Mouse (Mus musculus) cerebellum, adult 2 months (tissue): ENCODE results near the gene Sh2d3c. TPM values are rescaled to one million over a fixed set of nuclear protein-coding genes. Genes with fewer than 3 reads are reported as not detected.

Source experiments
- DNase-seq, 2 experiments: peaks; one replicate each; pipeline ENCODE4 v3.0.0; 2021
- H3K27ac ChIP-seq: fragments of 200-500 bp; 2 replicates; pipeline ENCODE4 v1.5.1; 2012; ENCODE audit warnings: low read length, control low read depth, inconsistent platforms; ENCODE audit not compliant: insufficient read depth
- H3K27me3 ChIP-seq: fragments of 200-500 bp; 2 replicates; pipeline ENCODE4 v1.6.1; 2012; ENCODE audit warnings: inconsistent platforms, mild to moderate bottlenecking, low read length, moderate library complexity; ENCODE audit not compliant: control insufficient read depth, insufficient read depth
- H3K4me1 ChIP-seq: fragments of 200-500 bp; 2 replicates; pipeline ENCODE4 v1.6.1; 2011; ENCODE audit warnings: low read length; ENCODE audit not compliant: control insufficient read depth, insufficient read depth
- H3K4me3 ChIP-seq: fragments of 200-500 bp; replicated peaks from 2 replicates; pipeline ENCODE3; 2011; ENCODE audit warnings: mild to moderate bottlenecking, low read depth, low read length, control low read depth; ENCODE audit not compliant: insufficient read depth
- CTCF ChIP-seq: fragments of 200-500 bp; IDR thresholded peaks from 2 replicates; pipeline ENCODE4 v1.5.1; 2011; ENCODE audit warnings: low read depth, mild to moderate bottlenecking, control low read depth, low read length, moderate library complexity, borderline replicate concordance; ENCODE audit not compliant: insufficient read depth
- POLR2A ChIP-seq: fragments of 200-500 bp; IDR thresholded peaks from 2 replicates; pipeline ENCODE4 v1.6.1; 2011; ENCODE audit warnings: low read length, control low read depth, borderline replicate concordance; ENCODE audit not compliant: insufficient read depth
- WGBS: fragments of 180-500 bp; shearing (Covaris S2); methylation state at CpG from one replicate; pipeline ENCODE4 v1.1.7; 2018; 5-methylcytosine and 5-hydroxymethylcytosine counted together
- polyA plus RNA-seq: library from polyadenylated mRNA; depleted of rRNA; stranded (reverse); fragments of >200 nt; gene quantifications from 2 replicates; pipeline ENCODE4 v1.2.3, GENCODE M21; 2012

Gene Sh2d3c
- polyA plus RNA-seq, 1 experiment, result 47.0 TPM

DNA sequence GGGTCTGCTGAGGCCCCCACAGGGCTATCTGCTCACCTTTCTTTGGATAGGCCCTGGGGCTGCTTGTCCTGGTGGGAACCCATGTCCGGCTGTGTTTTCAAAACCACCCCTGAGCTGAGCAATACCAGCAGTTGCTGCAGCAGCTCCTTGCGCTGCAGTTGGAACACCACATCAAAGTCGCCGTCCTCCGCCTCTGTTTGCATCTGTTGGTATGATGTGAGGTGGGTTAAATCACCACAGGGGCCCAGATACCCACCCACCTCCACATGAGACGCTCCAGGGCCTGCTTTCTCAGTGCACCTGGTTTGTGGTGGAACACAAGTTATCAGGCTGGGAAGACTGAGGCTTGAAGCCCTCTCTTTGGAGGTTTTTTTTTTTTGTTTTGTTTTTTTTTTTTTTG is 57.2 kb downstream of the Sh2d3c start:
- H3K4me3 ChIP-seq, result no peak overlapping the region
- TF ChIP-seq POLR2A (no peak), CTCF (no peak)
- no peak overlapping the region for H3K27ac ChIP-seq
- WGBS, result 90% methylated on average over 6 of the region's 6 CpGs
- H3K27me3 ChIP-seq, result no peaks in the 10 kb centered on the region
- H3K4me1 ChIP-seq, result 0 out of 2 replicates have a peak, but pooled peaks cover 3% of the 10 kb centered on the region
- DNase-seq, result no peak

DNA sequence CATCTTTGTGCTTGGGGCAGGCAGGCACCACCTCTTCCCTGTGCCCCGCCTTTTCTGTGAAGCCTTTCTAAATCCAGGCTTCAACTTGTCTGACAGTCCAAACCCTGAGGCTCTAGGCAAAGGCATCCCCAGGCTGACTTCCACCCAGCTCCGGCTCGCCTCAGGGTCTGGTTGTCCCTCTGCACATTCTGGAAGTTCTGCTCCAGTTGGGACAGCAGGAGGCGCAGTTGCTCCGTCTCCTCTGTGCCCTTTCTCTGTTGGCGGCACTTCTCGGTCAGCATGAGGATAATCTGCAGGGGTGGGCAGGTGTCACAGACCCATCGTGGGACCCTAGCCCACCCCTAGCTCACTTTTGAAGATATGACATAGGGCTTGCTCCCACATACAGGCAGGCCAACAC is 58.3 kb downstream of the Sh2d3c start:
- Histone ChIP-seq H3K27ac (no peak overlapping the region), H3K4me3 (no peak overlapping the region), H3K27me3 (no peaks in the 10 kb centered on the region), H3K4me1 (peaks cover 7% of the 10 kb centered on the region; the same call in 1 of the 2 replicates)
- 8% methylated on average over 8 of the region's 8 CpGs for WGBS
- DNase-seq, result peak; percentile 74 to 84
- TF ChIP-seq POLR2A (no peak), CTCF (peak; percentile 99)

GRCm38 (mm10) chr2:32779714-32780113 is 58.9 kb downstream of the Sh2d3c start:
- 88% methylated on average over 6 of the region's 6 CpGs for WGBS
- TF ChIP-seq POLR2A (no peak), CTCF (no peak)

GRCm38 (mm10) chr2:32781710-32782109 is 60.9 kb downstream of the Sh2d3c start:
- Histone ChIP-seq H3K4me3 (no peak overlapping the region), H3K27ac (no peak overlapping the region), H3K27me3 (no peaks in the 10 kb centered on the region), H3K4me1 (peaks cover 8% of the 10 kb centered on the region; the same call in 1 of the 2 replicates)
- WGBS, result 82% methylated on average over 6 of the region's 6 CpGs
- TF ChIP-seq POLR2A (no peak), CTCF (no peak)
- no peak for DNase-seq

More at GRCm38 (mm10) chr2:32779714-32780113, 58.9 kb downstream of the Sh2d3c start:
- Histone ChIP-seq H3K27ac (no peak overlapping the region), H3K4me3 (no peak overlapping the region), H3K27me3 (no peaks in the 10 kb centered on the region), H3K4me1 (peaks cover 8% of the 10 kb centered on the region; the same call in 1 of the 2 replicates)
- DNase-seq, result no peak

DNA sequence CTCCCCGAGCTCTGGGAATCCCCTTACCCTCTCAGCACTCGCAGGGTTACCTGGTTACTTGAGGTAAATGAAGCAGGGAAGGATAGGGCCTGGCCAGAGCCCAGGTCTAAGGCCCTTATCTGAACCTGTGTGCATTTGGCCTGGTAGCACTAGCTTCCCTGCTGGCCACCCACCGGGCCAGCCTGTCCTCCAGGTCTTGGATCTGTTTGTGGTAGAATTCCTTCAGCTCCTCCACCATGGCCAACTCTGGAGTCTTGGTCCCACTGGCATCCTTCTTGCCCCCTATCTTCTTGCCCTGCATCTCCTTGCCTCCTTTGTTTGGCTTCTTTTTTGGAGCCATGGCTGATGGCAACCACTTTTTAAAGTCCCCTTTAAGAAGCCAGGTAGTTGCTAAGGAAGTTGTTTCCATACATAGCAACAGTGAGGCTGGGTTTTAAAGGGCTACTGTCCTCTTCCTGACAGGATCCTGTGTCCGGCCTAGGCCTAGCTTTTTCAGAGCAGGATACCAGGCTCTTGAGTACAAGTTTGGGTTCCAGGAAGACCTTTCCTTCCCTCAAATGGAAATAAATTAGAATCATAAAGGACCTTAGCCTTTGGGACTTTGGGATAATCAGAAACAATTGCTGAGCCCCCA is 63.3 kb downstream of the Sh2d3c start, which contains the start of gene Cfap157:
Gene Cfap157, minus strand, starts transcription at position 381 of the 634 bp plus-strand sequence.
- 47% methylated on average over 4 of the region's 4 CpGs for WGBS
- H3K4me3 ChIP-seq, result no peak within 1 kb of the TSS
- no peaks in the 10 kb centered on the region for H3K27me3 ChIP-seq
- no peak within 1 kb of the TSS for H3K27ac ChIP-seq
- TF ChIP-seq CTCF, result no peak
- no peak for TF ChIP-seq POLR2A
- peaks cover 8% of the 10 kb centered on the region; the same call in 1 of the 2 replicates for H3K4me1 ChIP-seq
- DNase-seq, result no peak

GRCm38 (mm10) chr2:32787176-32787575 is 66.3 kb downstream of the Sh2d3c start:
- WGBS, result 47% methylated on average over 6 of the region's 6 CpGs
- DNase-seq, result peak in 1 of 2 experiments; percentile 54
- H3K4me1 ChIP-seq, result peaks cover 6% of the 10 kb centered on the region
- TF ChIP-seq POLR2A, result no peak
- peak; percentile 50 for TF ChIP-seq CTCF
- H3K27ac ChIP-seq, result no peak overlapping the region
- H3K27me3 ChIP-seq, result no peaks in the 10 kb centered on the region
- no peak overlapping the region for H3K4me3 ChIP-seq

DNA sequence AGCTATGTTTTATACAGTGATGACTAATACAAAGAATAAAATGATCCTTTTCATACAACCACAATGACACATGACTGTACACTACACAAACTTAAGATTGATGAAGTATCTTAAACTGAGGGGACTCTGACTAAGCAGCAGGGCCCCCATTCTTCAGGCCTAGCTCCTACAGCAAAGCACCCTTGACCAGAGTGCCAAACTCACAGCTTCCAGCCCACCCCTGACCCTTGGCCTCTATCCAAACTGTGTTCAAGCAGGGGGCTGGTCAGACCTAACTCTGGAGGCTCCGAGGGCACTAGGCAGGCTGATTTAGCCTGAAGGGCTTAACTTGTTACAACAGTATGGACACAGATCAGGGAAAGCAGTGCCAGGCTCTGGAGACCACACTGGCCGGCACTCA is 67.7 kb downstream of the Sh2d3c start:
- H3K4me3 ChIP-seq, result no peak overlapping the region
- TF ChIP-seq CTCF, result no peak
- TF ChIP-seq POLR2A, result no peak
- H3K27ac ChIP-seq, result peak overlapping the region; percentile 40
- DNase-seq, result no peak
- H3K4me1 ChIP-seq, result peaks cover 6% of the 10 kb centered on the region
- H3K27me3 ChIP-seq, result no peaks in the 10 kb centered on the region
- 24% methylated on average over 2 of the region's 2 CpGs for WGBS

DNA sequence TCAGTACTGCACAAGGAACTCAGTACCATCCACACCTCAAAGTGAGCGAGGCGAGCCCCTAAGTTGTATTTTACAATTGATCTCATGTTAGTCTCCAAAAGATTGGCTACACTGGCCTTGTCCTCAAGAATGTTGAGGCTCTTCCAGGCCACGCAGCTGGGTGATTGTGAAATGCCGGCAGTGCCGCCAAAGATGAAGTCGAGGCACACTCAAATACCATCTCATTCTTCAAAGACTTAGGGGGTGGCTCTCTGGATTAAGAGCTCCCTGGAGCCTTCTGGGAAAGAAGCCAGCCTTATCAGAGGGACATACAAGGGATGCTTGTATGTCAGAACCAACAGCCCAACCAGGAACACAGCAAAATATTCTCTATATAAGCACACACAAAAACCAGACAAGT is 70.4 kb downstream of the Sh2d3c start:
- WGBS, result 34% methylated on average over 6 of the region's 6 CpGs
- no peak for DNase-seq
- TF ChIP-seq CTCF (no peak), POLR2A (no peak)
- no peak overlapping the region for H3K4me3 ChIP-seq
- H3K27ac ChIP-seq, result no peak overlapping the region
- peaks cover 18% of the 10 kb centered on the region for H3K4me1 ChIP-seq
- H3K27me3 ChIP-seq, result no peaks in the 10 kb centered on the region
